Mouse (Mus musculus) neural tube, embryonic 13.5 days (tissue): ENCODE measurements around the gene AU018091. TPM values are rescaled to one million over a fixed set of nuclear protein-coding genes. Genes with fewer than 3 reads are reported as not detected.

Experiments
- ATAC-seq: fragments of 200-750 bp; cut with Nextera tagmentation; 2 replicates; pipeline ENCODE4 v1.8.0; 2017; ENCODE audit warnings: low read depth, mild to moderate bottlenecking, moderate TSS enrichment, moderate library complexity
- H3K27ac ChIP-seq: fragments of 300-500 bp; sonication (generic); replicated peaks from 2 replicates; pipeline ENCODE4 v1.5.1; 2015; ENCODE audit warnings: moderate library complexity, mild to moderate bottlenecking, inconsistent platforms
- H3K27me3 ChIP-seq: fragments of 300-500 bp; sonication (generic); 2 replicates; pipeline ENCODE4 v1.6.1; 2015; ENCODE audit warnings: mild to moderate bottlenecking, inconsistent platforms
- H3K36me3 ChIP-seq: fragments of 300-500 bp; sonication (generic); 2 replicates; pipeline ENCODE4 v1.6.1; 2015; ENCODE audit warnings: mild to moderate bottlenecking, inconsistent platforms
- H3K4me1 ChIP-seq: fragments of 300-500 bp; sonication (generic); replicated peaks from 2 replicates; pipeline ENCODE4 v1.6.1; 2015; ENCODE audit warnings: inconsistent platforms
- H3K4me2 ChIP-seq: fragments of 300-500 bp; sonication (generic); 2 replicates; pipeline ENCODE4 v1.6.1; 2015; ENCODE audit warnings: inconsistent platforms, mild to moderate bottlenecking, moderate library complexity
- H3K4me3 ChIP-seq: fragments of 300-500 bp; sonication (generic); 2 replicates; pipeline ENCODE4 v1.5.1; 2015; ENCODE audit warnings: mild to moderate bottlenecking, inconsistent platforms
- H3K9ac ChIP-seq: fragments of 300-500 bp; sonication (generic); 2 replicates; pipeline ENCODE4 v1.6.1; 2015; ENCODE audit warnings: moderate library complexity, mild to moderate bottlenecking, inconsistent platforms
- H3K9me3 ChIP-seq: fragments of 300-500 bp; sonication (generic); 2 replicates; pipeline ENCODE4 v1.6.1; 2016; ENCODE audit warnings: inconsistent platforms
- WGBS: fragments of 180-500 bp; shearing (Covaris S2); methylation state at CpG from one replicate; pipeline ENCODE4 v1.1.7; 2015; 5-methylcytosine and 5-hydroxymethylcytosine counted together
- polyA plus RNA-seq: library from polyadenylated mRNA; unstranded; fragments of >200 nt; fragmentation: Nextera tagmentation; extraction: Ambion mirVana; gene quantifications from 2 replicates; pipeline ENCODE4 v1.2.1, GENCODE M21; 2015

Gene AU018091
- not detected in 2 replicates for polyA plus RNA-seq

- 0 out of 2 replicates have a peak, but pooled peaks cover 1% of the 10 kb centered on the region for H3K9me3 ChIP-seq
- no peak within 1 kb of the TSS for H3K27ac ChIP-seq
- H3K4me3 ChIP-seq = no peak within 1 kb of the TSS
- H3K27me3 ChIP-seq = no peaks in the 10 kb centered on the region
- H3K36me3 ChIP-seq = no peaks in the 10 kb centered on the region
- WGBS = 86% methylated on average over 3 of the region's 3 CpGs
- no peaks in the 10 kb centered on the region for H3K4me1 ChIP-seq
- no peak within 1 kb of the TSS for H3K9ac ChIP-seq
- no peak for ATAC-seq
- no peak within 1 kb of the TSS for H3K4me2 ChIP-seq
Observed at GRCm38 (mm10) chr7:3168925-3169324, at the start of gene AU018091. Gene AU018091, minus strand, starts transcription at chr7:3169203.

GRCm38 (mm10) chr7:3217546-3218056 is 48.6 kb upstream of the AU018091 start:
- Histone ChIP-seq H3K27ac (no peak overlapping the region), H3K4me1 (no peaks in the 10 kb centered on the region), H3K4me2 (no peak overlapping the region), H3K4me3 (no peak overlapping the region), H3K9ac (no peak overlapping the region), H3K9me3 (no peaks in the 10 kb centered on the region), H3K36me3 (no peaks in the 10 kb centered on the region), H3K27me3 (peaks cover 40% of the 10 kb centered on the region)
- no peak for ATAC-seq
- 19% methylated on average over 10 of the region's 10 CpGs for WGBS

DNA sequence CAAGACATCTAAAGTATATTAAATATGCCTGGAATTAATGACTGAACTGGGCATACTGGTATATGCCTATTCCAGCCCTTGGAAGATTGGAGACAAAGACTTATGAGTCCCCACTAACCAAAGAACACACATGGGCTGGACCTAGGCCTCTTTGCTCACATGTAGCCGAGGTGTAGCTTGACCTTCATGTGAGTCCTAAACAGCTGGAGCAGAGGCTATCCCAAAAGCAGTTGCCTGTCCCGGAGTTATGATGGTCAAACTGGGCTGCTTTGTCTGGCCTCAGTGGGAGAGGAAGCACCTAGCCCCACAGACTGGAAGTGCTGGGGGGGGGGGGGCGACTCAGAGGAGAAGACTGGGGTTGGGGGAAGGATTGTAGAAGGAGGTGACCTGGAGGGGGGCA is 47.3 kb upstream of the AU018091 start:
- Histone ChIP-seq H3K36me3 (no peaks in the 10 kb centered on the region), H3K4me1 (no peaks in the 10 kb centered on the region), H3K9ac (no peak overlapping the region), H3K4me2 (no peak overlapping the region), H3K9me3 (no peaks in the 10 kb centered on the region), H3K27me3 (peaks cover 38% of the 10 kb centered on the region), H3K4me3 (no peak overlapping the region), H3K27ac (no peak overlapping the region)
- 55% methylated on average over 3 of the region's 3 CpGs for WGBS
- ATAC-seq = no peak

- ATAC-seq = no peak
- no peaks in the 10 kb centered on the region for H3K4me1 ChIP-seq
- no peak overlapping the region for H3K27ac ChIP-seq
- WGBS = 7% methylated on average over 3 of the region's 3 CpGs
- no peaks in the 10 kb centered on the region for H3K36me3 ChIP-seq
- no peaks in the 10 kb centered on the region for H3K9me3 ChIP-seq
- no peak overlapping the region for H3K4me3 ChIP-seq
- no peak overlapping the region for H3K4me2 ChIP-seq
- H3K27me3 ChIP-seq = peaks cover 12% of the 10 kb centered on the region
- no peak overlapping the region for H3K9ac ChIP-seq
Observed at GRCm38 (mm10) chr7:3213557-3213956, 44.6 kb upstream of the AU018091 start.

GRCm38 (mm10) chr7:3213156-3213555 is 44.2 kb upstream of the AU018091 start:
- Histone ChIP-seq H3K4me1 (no peaks in the 10 kb centered on the region), H3K4me3 (no peak overlapping the region), H3K27ac (no peak overlapping the region), H3K27me3 (peaks cover 8% of the 10 kb centered on the region), H3K4me2 (no peak overlapping the region), H3K36me3 (no peaks in the 10 kb centered on the region), H3K9ac (no peak overlapping the region), H3K9me3 (no peaks in the 10 kb centered on the region)
- 38% methylated on average over 1 of the region's 1 CpGs for WGBS
- no peak for ATAC-seq

- Histone ChIP-seq H3K4me2 (no peak overlapping the region), H3K36me3 (no peaks in the 10 kb centered on the region), H3K9me3 (no peaks in the 10 kb centered on the region), H3K27me3 (no peaks in the 10 kb centered on the region), H3K4me3 (no peak overlapping the region), H3K9ac (no peak overlapping the region), H3K4me1 (no peaks in the 10 kb centered on the region), H3K27ac (no peak overlapping the region)
- ATAC-seq = no peak
- WGBS = 56% methylated on average over 12 of the region's 12 CpGs
Observed at GRCm38 (mm10) chr7:3212002-3212790, 43.2 kb upstream of the AU018091 start.

- Histone ChIP-seq H3K27me3 (no peaks in the 10 kb centered on the region), H3K4me3 (no peak overlapping the region), H3K4me1 (no peaks in the 10 kb centered on the region), H3K9ac (no peak overlapping the region), H3K4me2 (no peak overlapping the region), H3K27ac (no peak overlapping the region), H3K36me3 (no peaks in the 10 kb centered on the region), H3K9me3 (no peaks in the 10 kb centered on the region)
- 78% methylated on average over 8 of the region's 8 CpGs for WGBS
- no peak for ATAC-seq
Observed at GRCm38 (mm10) chr7:3211518-3211917, 42.5 kb upstream of the AU018091 start.

DNA sequence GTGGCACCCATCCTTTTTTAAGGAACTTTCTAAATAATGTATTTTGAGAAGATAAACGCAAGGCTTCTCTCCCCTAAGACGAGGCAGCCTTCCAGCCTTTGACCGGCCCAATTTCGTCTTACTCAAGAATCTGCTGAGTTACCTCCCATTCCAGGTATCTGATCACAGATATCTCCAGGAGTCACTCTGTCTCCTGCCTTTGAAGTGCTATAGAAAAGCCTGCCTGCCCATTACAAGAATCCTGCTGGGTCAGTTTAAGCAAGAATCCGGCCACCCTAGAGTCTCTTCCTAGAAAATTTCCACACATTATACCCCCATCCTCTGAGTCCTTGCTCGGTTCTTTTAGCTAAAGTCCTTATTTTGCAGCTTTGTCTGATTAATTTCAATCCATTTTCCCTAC is 41.6 kb upstream of the AU018091 start:
- ATAC-seq = no peak
- Histone ChIP-seq H3K36me3 (no peaks in the 10 kb centered on the region), H3K9me3 (no peaks in the 10 kb centered on the region), H3K4me1 (no peaks in the 10 kb centered on the region), H3K27me3 (no peaks in the 10 kb centered on the region), H3K27ac (no peak overlapping the region), H3K4me2 (no peak overlapping the region), H3K4me3 (no peak overlapping the region), H3K9ac (no peak overlapping the region)
- 50% methylated on average over 6 of the region's 6 CpGs for WGBS

GRCm38 (mm10) chr7:3206520-3206919 is 37.5 kb upstream of the AU018091 start:
- no peak overlapping the region for H3K27ac ChIP-seq
- no peaks in the 10 kb centered on the region for H3K27me3 ChIP-seq
- WGBS = 15% methylated on average over 4 of the region's 4 CpGs
- no peaks in the 10 kb centered on the region for H3K36me3 ChIP-seq
- no peak for ATAC-seq
- no peaks in the 10 kb centered on the region for H3K9me3 ChIP-seq
- H3K9ac ChIP-seq = no peak overlapping the region
- H3K4me1 ChIP-seq = no peaks in the 10 kb centered on the region
- no peak overlapping the region for H3K4me3 ChIP-seq
- H3K4me2 ChIP-seq = no peak overlapping the region

DNA sequence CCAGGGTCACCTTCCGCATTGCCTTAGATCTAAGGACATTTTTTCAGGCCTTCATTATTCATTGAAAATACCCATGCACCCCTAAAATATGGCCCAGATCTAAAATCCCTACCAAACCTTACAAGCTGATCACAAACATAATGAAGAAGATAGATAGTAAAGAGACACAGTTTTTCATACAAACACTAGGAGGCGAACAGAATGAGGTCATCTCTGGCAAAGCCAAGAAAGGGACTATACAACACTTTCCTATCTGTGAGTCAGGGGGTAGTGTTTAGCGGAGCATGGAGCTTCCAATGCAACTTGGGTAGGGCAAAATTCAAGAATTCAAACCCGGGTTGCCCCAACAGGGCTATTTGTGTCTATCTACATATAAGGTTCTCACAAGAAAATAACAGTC is 35.6 kb upstream of the AU018091 start:
- Histone ChIP-seq H3K4me2 (no peak overlapping the region), H3K36me3 (no peaks in the 10 kb centered on the region), H3K27ac (no peak overlapping the region), H3K27me3 (no peaks in the 10 kb centered on the region), H3K9me3 (no peaks in the 10 kb centered on the region), H3K4me3 (no peak overlapping the region), H3K4me1 (no peaks in the 10 kb centered on the region), H3K9ac (no peak overlapping the region)
- 80% methylated on average over 4 of the region's 4 CpGs for WGBS
- no peak for ATAC-seq

DNA sequence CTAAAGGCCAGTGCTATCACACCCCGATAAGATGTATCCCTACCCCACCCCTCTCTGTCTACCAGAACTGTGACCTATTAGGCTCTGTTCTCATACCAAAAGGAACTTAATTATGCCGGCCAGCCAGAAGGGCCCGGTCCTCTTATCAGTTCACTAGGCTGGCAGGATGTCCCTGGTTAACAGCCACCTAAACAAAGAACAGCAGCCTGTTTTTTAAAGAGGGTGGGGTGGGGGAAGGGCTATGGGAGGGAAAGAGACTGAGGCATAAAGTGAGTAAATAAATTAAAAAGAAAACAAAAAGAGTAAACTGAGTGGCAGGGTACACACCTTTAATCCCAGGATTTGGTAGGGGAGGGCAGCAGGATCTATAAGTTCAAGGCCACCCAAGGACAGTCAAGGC is 34.9 kb upstream of the AU018091 start:
- ATAC-seq = no peak
- H3K4me3 ChIP-seq = no peak overlapping the region
- no peaks in the 10 kb centered on the region for H3K36me3 ChIP-seq
- no peak overlapping the region for H3K9ac ChIP-seq
- no peaks in the 10 kb centered on the region for H3K9me3 ChIP-seq
- no peak overlapping the region for H3K27ac ChIP-seq
- H3K27me3 ChIP-seq = no peaks in the 10 kb centered on the region
- H3K4me2 ChIP-seq = no peak overlapping the region
- WGBS = 14% methylated on average over 3 of the region's 3 CpGs
- no peaks in the 10 kb centered on the region for H3K4me1 ChIP-seq

DNA sequence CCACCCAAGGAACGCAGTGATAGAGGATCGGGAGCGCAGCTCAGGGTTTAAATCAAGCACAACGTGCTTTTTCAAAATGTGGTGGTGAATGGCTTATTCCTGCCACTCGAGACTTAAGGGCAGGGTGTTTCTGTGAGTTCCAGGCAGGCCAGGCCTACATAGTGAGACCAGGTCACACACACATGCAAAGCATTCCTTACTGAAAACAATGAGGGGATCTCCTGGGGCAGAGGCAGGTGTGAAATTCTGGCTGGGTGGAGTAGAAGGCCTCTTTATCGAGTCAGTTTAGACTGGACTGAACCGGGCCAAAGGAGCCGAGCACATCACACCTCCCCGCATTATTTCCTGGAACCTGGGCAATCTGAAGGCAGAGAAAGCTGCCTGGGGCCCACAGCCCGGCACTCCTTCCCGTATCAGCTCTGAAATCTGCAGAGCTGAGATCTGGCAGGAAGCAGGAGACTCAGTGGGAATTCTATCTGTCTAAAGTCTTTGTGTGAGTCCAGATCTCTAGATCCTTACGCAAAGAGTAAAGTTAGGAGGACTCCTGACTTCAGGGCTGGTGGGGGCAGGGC is 32.2 kb upstream of the AU018091 start:
- Histone ChIP-seq H3K4me3 (no peak overlapping the region), H3K4me2 (no peak overlapping the region), H3K9me3 (no peaks in the 10 kb centered on the region), H3K4me1 (no peaks in the 10 kb centered on the region), H3K36me3 (no peaks in the 10 kb centered on the region), H3K27ac (no peak overlapping the region), H3K9ac (no peak overlapping the region), H3K27me3 (no peaks in the 10 kb centered on the region)
- no peak for ATAC-seq
- WGBS = 40% methylated on average over 12 of the region's 12 CpGs
